30 mouse cellular contexts compared by ENCODE assay signal in the genomic region with DNA sequence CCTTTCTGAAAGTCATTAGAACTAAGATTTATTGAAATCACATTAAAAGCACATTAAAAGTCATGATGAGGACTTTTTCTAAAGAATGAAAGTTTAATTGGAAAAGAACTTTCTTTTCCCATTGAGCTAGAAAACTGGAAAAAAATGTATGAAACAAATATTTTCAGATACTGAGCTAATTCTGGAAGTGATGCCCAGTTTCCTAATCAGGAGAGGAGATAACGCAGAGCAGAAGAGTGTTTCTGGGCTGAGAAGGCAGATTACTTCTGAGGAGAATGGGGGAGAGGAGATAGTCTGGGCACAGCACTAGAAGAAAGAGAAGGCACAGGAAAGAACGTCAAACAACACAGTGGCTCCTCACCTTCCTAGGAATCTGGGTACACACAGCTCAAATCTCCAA.
"Had no signal": no experiment of that assay in that cellular context is flagged by ENCODE, and none has a peak within 500 bp of the region (broad histone marks: within the 10 kb centered on the region; RNA-seq: fewer than 3 reads in every experiment).

No protein-coding gene starts in this region.

- H3K4me1 ChIP-seq: hindbrain, embryonic 10.5 days; hindbrain, embryonic 12.5 days; hindbrain, embryonic 13.5 days; hindbrain, embryonic 15.5 days; intestine, embryonic 15.5 days; kidney, embryonic 15.5 days had no signal

- H3K9ac ChIP-seq: heart, embryonic 12.5 days; heart, embryonic 13.5 days; heart, embryonic 15.5 days; hindbrain, embryonic 12.5 days; hindbrain, embryonic 13.5 days; hindbrain, embryonic 14.5 days; hindbrain, embryonic 15.5 days; intestine, embryonic 15.5 days; kidney, embryonic 15.5 days had no signal

- H3K9me3 ChIP-seq: heart, embryonic 12.5 days; heart, embryonic 15.5 days; hindbrain, embryonic 10.5 days; hindbrain, embryonic 12.5 days; hindbrain, embryonic 13.5 days; hindbrain, embryonic 15.5 days; intestine, embryonic 15.5 days; kidney, embryonic 15.5 days had no signal

- H3K4me3 ChIP-seq: heart, embryonic 12.5 days; heart, embryonic 13.5 days; heart, embryonic 15.5 days; hindbrain, embryonic 10.5 days; hindbrain, embryonic 12.5 days; hindbrain, embryonic 13.5 days; hindbrain, embryonic 15.5 days; intestine, embryonic 15.5 days; kidney, embryonic 15.5 days; layer of hippocampus, adult 2 months; left cerebral cortex, adult 2 months had no signal

- DNase-seq: heart, postnatal 10 days; heart, postnatal 14 days; heart, postnatal 36 days; heart, postnatal 4 days; kidney, adult 11 months; kidney, adult 18-20 months; kidney, adult 2 months; kidney, adult 8-10 months; kidney, adult 9 months; kidney, postnatal 10 days; kidney, postnatal 14 days; kidney, postnatal 25 days; kidney, postnatal 36 days; kidney, postnatal 4 days; layer of hippocampus, adult 9-11 months; layer of hippocampus, postnatal 36 days had no signal

- H3K27ac ChIP-seq: heart, embryonic 13.5 days; heart, embryonic 15.5 days; hindbrain, embryonic 10.5 days; hindbrain, embryonic 12.5 days; hindbrain, embryonic 13.5 days; hindbrain, embryonic 14.5 days; hindbrain, embryonic 15.5 days; hindbrain, postnatal 0 days; intestine, embryonic 15.5 days; kidney, embryonic 15.5 days; kidney, postnatal 0 days; layer of hippocampus, adult 2 months; left cerebral cortex, adult 2 months had no signal

- H3K27me3 ChIP-seq: heart, embryonic 12.5 days; heart, embryonic 13.5 days; heart, embryonic 15.5 days; hindbrain, embryonic 12.5 days; hindbrain, embryonic 13.5 days; hindbrain, embryonic 15.5 days; intestine, embryonic 15.5 days; kidney, embryonic 15.5 days had no signal

- H3K36me3 ChIP-seq: heart, embryonic 12.5 days; heart, embryonic 13.5 days; heart, embryonic 15.5 days; hindbrain, embryonic 10.5 days; hindbrain, embryonic 12.5 days; hindbrain, embryonic 13.5 days; hindbrain, embryonic 15.5 days; intestine, embryonic 15.5 days; kidney, embryonic 15.5 days had no signal
